Mouse (Mus musculus) neural tube, embryonic 10.5 days (tissue): ENCODE measurements at regions not wholly inside any gene's neighbourhood (a gene's known extent, or its start where the extent isn't known, plus 50 kb on each side); places are given as distances from the start of the nearest gene placed in this dataset.

Source experiments
- DNase-seq: peaks from one replicate; pipeline ENCODE4 v3.0.0-alpha.2; 2017; ENCODE audit warnings: low spot score; ENCODE audit errors: extremely low spot score

DNA sequence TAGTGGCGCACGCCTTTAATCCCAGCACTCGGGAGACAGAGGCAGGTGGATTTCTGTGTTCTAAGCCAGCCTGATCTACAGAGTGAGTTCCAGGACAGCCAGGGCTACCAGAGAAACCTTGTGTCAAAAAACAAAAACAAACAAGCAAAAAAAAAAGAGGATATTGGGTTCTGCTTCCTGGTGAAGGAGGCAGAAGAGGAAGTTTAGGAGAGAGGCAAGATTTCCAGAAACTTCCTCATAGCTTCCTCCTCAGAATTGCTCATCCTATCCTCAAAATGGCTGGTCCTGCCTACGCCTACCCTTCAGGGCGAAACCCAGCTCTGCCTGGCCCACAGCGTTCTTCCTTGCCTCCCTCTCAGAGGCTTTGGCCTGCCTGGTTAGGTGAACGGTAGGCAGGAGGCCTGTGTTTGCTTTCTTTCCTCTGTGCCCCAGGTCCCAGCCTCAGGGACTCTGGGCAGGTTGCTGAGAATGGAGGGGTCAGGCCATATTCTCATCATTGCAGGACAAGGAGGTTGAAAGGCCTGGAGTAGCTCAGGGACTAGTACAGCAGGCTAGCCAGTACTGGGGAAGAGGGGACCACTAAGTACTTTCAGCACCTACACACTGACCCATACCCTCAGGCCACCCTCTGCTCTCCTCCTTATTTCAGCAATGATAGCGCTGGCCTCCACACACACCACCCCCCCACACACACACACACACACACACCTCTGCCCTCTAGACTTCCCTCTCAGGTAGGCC lies 79.6 kb downstream of the Zfp36l2 start:
- no peak for DNase-seq

DNA sequence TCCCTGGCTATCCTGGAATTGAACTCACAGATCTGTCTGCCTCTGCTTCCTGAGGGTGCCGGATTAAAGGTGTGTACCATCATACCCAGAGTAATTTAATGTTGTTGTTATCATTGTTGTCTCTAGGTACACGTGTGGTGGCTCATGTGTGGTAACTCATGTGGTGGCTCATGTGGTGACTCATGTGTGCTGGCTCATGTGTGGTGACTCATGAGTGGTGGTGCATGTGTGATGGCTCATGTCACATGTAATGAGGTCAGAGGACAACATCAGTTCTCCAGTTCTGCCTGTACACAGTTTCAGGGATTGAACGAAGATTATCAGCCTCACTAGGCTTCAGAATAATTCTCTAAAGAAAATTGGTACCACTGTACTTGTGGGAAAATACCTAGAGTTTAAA lies 80.2 kb downstream of the Zfp36l2 start:
- DNase-seq = no peak

- DNase-seq = no peak
Observed at GRCm38 (mm10) chr17:84104242-84104641, 83.5 kb downstream of the Zfp36l2 start.

- no peak for DNase-seq
Observed at GRCm38 (mm10) chr17:84103344-84103743, 84.4 kb downstream of the Zfp36l2 start.

GRCm38 (mm10) chr17:84101652-84102051 lies 86.1 kb downstream of the Zfp36l2 start:
- DNase-seq = no peak

DNA sequence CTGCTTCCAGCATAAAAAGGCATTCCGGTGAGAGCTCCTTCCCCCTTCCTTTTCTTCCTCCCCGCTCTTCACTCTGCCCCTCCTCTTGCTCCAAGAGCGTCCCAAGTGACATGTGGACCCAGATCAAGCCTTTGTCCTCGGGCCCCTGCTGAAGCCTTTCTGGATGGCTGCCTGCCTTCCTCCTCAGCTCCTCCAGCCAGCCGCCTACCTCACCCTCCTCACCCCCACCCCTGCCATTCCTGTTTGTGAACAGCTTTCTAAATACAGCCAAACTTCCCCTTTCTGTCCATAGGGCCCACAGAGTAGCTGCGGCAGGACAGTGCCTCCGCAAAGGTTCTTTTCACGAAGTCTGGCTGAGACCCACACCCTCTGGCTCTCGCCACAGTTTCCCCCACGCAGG lies 87.2 kb downstream of the Zfp36l2 start:
- DNase-seq = no peak

DNA sequence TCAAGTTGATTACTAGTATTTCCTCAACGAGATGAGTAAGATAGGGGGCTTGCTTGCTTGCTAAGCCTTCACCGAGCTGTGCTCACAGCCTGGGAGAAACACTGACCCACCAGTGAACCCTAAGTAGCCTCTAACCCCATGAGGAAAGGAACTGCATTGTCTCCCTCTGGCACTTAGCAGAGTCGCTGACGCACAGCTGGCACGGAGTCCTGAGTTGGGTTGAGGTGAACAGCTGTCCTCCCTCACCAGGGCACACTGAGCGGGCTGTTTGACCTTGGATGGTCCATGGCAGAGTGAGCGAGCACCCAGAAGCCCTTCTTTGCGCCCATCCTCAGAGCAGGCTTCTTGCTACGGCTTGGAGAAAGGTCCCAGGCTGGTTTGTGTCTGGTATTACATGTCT lies 88.0 kb downstream of the Zfp36l2 start:
- no peak for DNase-seq

DNA sequence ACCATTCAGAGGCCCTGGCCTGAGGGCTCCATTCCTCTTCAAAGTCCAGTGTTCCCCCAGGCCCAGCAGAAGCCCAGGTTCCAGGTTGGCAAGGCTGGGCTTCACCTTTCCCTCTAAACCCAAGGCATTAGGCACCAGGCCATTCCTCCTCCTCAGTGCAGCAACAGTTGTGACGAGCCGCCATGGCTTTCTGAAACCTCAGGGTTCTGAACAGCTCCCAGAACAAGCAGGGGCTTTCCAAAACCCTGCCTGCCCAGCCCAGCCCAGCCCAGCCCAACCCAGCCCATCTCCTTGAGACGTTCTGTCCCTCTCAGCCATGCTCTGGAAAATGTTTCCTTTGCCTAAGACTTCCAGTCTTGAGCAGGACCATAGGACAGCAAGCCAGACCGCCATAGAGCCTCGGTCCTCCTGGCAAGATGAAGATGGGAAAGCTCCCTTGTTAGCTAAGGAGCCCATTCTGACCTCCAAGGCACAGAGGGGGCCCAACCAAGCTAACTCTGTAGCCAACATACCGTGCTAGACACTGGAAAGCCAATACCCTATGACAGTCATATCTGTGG lies 89.8 kb downstream of the Zfp36l2 start:
- no peak for DNase-seq

DNA sequence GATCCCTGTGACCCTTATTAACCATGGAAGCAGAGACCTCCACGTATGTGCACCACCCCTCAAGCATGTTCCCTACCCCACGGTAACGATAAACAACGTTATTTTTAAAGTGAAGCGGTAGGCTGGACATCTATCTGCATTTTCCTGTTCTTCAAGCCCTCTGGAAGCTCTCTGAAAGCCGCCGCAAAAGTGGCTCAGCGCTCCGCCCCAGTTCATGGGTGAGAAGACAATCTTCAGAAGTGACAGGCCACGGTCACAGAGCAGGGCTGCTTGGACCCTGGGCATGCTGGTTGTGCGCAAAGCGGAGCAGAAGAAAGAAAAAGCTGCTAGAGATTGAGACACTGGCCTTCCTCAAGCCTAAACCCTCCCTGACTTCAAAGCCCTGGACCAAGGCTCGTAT lies 90.5 kb downstream of the Zfp36l2 start:
- peak; percentile 54 for DNase-seq

DNA sequence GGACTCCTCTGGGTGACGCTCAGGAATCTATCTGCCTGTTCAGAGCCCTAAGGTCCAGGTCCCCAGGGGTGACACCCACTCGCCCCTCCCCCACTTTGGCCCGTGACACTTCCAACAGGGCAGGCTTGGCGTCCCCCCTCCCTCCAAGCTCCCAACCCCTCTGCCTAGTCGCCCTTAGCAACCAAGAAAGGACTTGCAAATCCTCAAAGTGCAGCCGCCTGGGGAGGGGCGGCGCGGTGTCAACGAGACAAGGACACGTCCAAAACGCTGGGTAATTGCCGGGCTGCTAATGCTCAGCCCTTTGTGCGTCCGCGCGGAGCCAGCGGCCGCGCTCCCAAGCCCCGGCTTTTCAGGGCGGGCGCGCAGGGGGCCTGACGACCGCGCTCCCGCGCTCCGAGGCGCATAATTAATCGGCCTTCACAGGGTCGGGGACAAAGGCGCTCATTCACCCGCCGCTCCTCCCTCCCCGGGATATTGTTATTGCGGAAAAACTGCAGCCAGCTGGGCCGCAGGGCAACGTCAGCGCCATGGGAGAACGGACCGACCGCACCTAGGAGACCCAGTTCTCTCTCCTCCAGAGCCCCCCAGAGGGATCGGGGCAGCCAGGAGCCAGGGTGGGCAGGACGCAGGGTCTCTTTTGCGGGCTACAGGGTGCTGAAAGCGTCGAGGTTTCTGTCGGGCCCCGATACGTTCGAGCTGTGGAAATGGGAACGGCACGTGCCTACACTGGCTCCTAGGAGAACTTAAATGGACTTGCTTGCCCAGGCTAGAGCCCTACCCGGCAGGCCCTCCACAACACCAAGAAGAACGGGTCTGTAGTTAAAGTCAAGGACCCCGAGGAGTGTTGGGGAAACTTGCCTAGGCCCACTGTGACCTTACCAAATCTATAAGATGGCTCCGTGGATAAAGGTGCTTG lies 91.1 kb downstream of the Zfp36l2 start:
- DNase-seq = peak; percentile 88

DNA sequence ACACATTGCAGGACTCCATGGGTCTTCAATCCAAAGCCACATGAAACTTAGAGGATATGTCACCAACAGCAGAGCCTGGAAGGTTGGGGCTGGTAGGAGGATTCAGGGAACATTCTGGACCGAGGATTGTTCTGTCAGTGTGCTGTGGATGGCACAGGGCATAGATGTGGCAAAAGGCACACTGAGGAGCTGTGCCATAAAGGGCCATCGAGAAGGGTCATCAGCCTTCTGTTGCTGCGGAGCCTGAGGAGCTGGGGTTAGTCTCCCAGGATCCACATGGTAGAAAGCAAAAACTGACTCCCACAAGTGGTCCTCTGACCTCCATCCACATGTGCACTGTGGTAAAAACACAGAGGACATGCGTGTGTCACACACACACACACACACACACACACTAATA lies 91.9 kb downstream of the Zfp36l2 start:
- DNase-seq = peak; percentile 32

DNA sequence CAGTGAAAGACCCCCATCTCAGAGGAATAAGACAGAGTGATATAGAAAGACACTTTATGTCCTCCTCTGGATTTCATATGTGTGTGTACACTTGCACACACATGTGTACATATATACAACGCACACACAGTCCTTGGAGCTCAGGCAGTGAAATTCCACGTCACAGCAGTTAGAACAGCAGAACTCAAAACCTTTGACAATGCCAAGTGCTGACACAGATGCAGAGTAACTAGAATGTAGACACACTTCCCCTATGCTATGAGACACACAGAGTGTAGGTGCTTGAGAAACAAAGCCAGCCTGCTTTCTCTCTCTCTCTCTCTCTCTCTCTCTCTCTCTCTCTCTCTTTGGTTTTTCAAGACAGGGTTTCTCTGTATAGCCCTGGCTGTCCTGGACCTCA lies 92.7 kb downstream of the Zfp36l2 start:
- DNase-seq = no peak

GRCm38 (mm10) chr17:84086394-84086793 lies 101.4 kb downstream of the Zfp36l2 start:
- DNase-seq = no peak

DNA sequence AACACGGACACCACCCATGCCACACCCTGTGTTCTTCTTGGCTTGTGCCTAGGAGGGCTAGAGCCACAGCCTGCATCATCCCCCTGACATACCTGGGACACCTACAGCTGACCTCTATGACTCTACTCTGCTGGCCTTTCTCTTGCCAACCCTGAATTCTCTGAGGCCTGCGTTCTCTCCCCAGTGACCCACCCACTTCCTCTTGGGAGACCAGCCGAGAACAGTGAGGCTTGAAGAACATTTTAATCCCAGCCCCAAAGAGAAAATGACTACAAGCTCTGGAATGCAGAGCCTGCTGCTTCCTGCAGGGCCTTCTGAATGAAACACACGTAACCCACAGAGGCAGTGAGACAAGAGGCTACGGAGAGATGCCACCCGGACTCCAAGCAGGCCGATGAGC lies 102.0 kb downstream of the Zfp36l2 start:
- DNase-seq = no peak

GRCm38 (mm10) chr17:84085232-84085631 lies 102.5 kb downstream of the Zfp36l2 start:
- no peak for DNase-seq

- DNase-seq = no peak
Observed at GRCm38 (mm10) chr17:84083307-84084263, 104.2 kb downstream of the Zfp36l2 start.

GRCm38 (mm10) chr17:84082571-84082970 lies 105.2 kb downstream of the Zfp36l2 start:
- DNase-seq = no peak

DNA sequence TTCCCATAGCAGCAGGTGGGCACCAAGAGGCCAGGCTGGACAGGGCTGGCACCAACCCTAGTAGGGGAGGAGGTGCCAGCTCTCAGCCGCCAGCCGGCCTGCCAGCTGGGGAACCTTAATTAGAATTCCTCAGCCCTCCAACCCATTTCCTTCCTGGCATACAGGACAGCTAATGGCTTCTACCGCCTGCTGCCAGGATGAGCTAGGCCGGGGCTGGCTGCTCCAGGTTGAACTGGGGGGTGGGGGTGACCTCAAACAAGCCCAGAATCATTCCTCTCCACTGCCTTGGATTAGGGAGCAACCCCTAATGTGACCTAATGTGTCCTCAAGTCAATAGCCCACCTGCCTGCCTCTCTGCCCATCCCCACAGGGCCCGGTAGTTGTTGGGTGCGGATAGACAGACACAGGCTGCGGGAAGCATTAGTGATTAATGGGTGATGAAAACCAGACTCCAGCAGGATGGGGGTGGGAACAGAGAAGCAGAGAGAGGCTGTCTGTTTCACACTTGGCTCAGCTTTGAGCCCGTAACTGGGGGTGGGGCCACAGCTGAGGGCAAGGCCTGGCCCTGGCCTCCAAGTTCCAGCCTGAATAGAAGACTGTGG lies 105.9 kb downstream of the Zfp36l2 start:
- DNase-seq = peak; percentile 46

DNA sequence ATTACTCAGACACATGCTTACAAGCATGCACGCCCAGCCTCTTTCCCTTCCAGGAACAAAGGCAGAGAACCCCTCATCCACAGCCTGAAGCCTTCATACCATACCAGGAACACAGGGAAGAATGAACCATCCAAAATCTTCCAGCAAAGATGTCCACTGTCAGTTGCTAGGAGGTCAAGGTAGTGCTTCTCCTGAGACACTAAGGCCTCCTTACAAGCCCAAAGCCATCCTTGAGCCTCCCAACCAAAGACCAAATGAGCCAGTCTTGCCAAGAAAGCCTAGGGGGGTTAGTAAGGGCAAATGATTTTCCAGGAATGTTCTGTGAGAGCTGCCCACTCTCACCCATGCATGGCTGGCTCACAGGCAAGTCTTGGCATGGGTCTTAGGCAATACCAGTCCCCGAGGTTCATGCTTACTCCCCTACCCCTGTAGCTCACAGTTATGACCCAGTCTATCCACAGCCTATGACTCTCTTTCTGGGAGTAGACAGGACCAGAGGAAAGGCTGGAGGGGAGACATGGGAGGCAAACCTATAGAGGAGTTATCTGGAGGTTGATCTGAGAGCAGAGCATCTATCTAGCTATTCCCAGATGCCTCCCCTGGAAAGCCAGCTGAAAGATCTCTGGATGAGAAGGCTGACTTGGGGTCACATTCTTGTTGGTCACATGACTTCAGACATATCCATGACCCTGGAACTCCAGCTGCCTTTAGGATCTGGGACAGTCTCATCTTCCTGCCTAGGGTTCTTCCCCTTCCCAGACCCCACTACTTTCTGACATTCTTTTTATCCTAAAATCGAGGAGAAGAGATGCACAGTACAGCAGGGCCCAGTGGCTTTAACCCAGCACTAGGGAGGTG lies 112.4 kb downstream of the Zfp36l2 start:
- DNase-seq = no peak
